Mouse (Mus musculus) ES-Bruce4 (cell line): Measurements from ENCODE around the gene Gm12258. TPM values are rescaled to one million over a fixed set of nuclear protein-coding genes. Genes with fewer than 3 reads are reported as not detected.
"Not testable (repeated sequence)": the region's sequence is repeated elsewhere in the genome, so short reads cannot be mapped to it uniquely, and the experiment has no call there.

Source experiments
- H3K27ac ChIP-seq: 2 replicates; pipeline ENCODE4 v1.5.1; 2012; ENCODE audit warnings: low read length, inconsistent platforms; ENCODE audit not compliant: insufficient read depth
- H3K27me3 ChIP-seq: 2 replicates; pipeline ENCODE4 v1.6.1; 2012; ENCODE audit warnings: mild to moderate bottlenecking, low read length, inconsistent platforms; ENCODE audit not compliant: control insufficient read depth, poor library complexity, insufficient read depth, severe bottlenecking
- H3K36me3 ChIP-seq: 2 replicates; pipeline ENCODE4 v1.6.1; 2012; ENCODE audit warnings: inconsistent platforms, mild to moderate bottlenecking, low read length, moderate library complexity; ENCODE audit not compliant: control insufficient read depth, poor library complexity, insufficient read depth, severe bottlenecking
- H3K4me1 ChIP-seq: one replicate; pipeline ENCODE4 v1.8.1; 2011; ENCODE audit warnings: low read length; ENCODE audit not compliant: control insufficient read depth, insufficient read depth
- H3K4me3 ChIP-seq: 2 replicates; pipeline ENCODE4 v1.5.1; 2011; ENCODE audit warnings: low read depth, mild to moderate bottlenecking, low read length
- H3K9ac ChIP-seq: 2 replicates; pipeline ENCODE4 v1.6.1; 2012; ENCODE audit warnings: low read depth, mild to moderate bottlenecking, inconsistent platforms; ENCODE audit not compliant: poor library complexity, severe bottlenecking
- H3K9me3 ChIP-seq: replicated peaks from 2 replicates; pipeline ENCODE4 v1.6.1; 2012; ENCODE audit warnings: mild to moderate bottlenecking, low read length, inconsistent platforms; ENCODE audit not compliant: control insufficient read depth, poor library complexity, insufficient read depth, severe bottlenecking
- CTCF ChIP-seq: IDR thresholded peaks from one replicate; pipeline ENCODE4 v1.8.1; 2011; ENCODE audit warnings: low read depth, low read length
- EP300 ChIP-seq: IDR thresholded peaks from 2 replicates; pipeline ENCODE4 v1.6.1; 2011; ENCODE audit warnings: low read depth, low read length; ENCODE audit not compliant: insufficient read depth
- POLR2A ChIP-seq: IDR thresholded peaks from one replicate; pipeline ENCODE4 v1.8.1; 2011; ENCODE audit warnings: low read length; ENCODE audit not compliant: insufficient read depth
- polyA plus RNA-seq: library from polyadenylated mRNA; stranded (reverse); fragments of >200 nt; gene quantifications from 2 replicates; pipeline ENCODE4 v1.2.4, GENCODE M21; 2011; ENCODE audit warnings: low read depth; ENCODE audit not compliant: missing spikeins, insufficient read depth, insufficient read length

Gm12258 gene
- 3.2 and 5.2 TPM in 2 replicates for polyA plus RNA-seq

GRCm38 (mm10) chr11:58846919-58847461 is at the start of gene Gm12258:
TSS of gene Gm12258 (plus strand) at chr11:58847158.
- no peaks in the 10 kb centered on the region for H3K36me3 ChIP-seq
- H3K27ac ChIP-seq: no peak within 1 kb of the TSS
- no peaks in the 10 kb centered on the region; the same call in 1 of the 2 replicates for H3K27me3 ChIP-seq
- H3K9me3 ChIP-seq: no peaks in the 10 kb centered on the region
- no peaks in the 10 kb centered on the region for H3K4me1 ChIP-seq
- TF ChIP-seq EP300 (no peak), CTCF (no peak), POLR2A (no peak)
- peak within 1 kb of the TSS; percentile 72 for H3K9ac ChIP-seq
- H3K4me3 ChIP-seq: peak within 1 kb of the TSS; percentile 95

GRCm38 (mm10) chr11:58799747-58800146 is 47.2 kb upstream of the Gm12258 start:
- Histone ChIP-seq H3K4me3 (no peak overlapping the region), H3K9me3 (no peaks in the 10 kb centered on the region), H3K36me3 (no peaks in the 10 kb centered on the region), H3K27me3 (no peaks in the 10 kb centered on the region; the same call in 1 of the 2 replicates), H3K27ac (no peak overlapping the region), H3K4me1 (no peaks in the 10 kb centered on the region), H3K9ac (no peak overlapping the region)
- TF ChIP-seq EP300: no peak
- no peak for TF ChIP-seq POLR2A

- H3K9ac ChIP-seq: no peak within 1 kb of the TSS
- H3K9me3 ChIP-seq: no peaks in the 10 kb centered on the region
- no peaks in the 10 kb centered on the region for H3K4me1 ChIP-seq
- H3K27ac ChIP-seq: no peak within 1 kb of the TSS
- H3K27me3 ChIP-seq: no peaks in the 10 kb centered on the region
- TF ChIP-seq EP300 (no peak), CTCF (no peak), POLR2A (no peak)
- H3K36me3 ChIP-seq: no peaks in the 10 kb centered on the region
- H3K4me3 ChIP-seq: 0 out of 2 replicates have a peak within 1 kb of the TSS, but pooled peaks have one; percentile 0
These were observed 45.3 kb upstream of the Gm12258 start, which contains the start of gene Fam183b for GRCm38 (mm10) chr11:58801558-58802228. TSS of gene Fam183b (minus strand) at chr11:58801960.

GRCm38 (mm10) chr11:58803871-58804270 is 43.1 kb upstream of the Gm12258 start:
- Histone ChIP-seq H3K36me3 (no peaks in the 10 kb centered on the region), H3K9me3 (no peaks in the 10 kb centered on the region; the same call in 1 of the 2 replicates), H3K4me3 (no peak overlapping the region), H3K9ac (no peak overlapping the region), H3K27me3 (no peaks in the 10 kb centered on the region), H3K4me1 (no peaks in the 10 kb centered on the region), H3K27ac (no peak overlapping the region)
- no peak for TF ChIP-seq EP300
- TF ChIP-seq CTCF: no peak
- TF ChIP-seq POLR2A: no peak

DNA sequence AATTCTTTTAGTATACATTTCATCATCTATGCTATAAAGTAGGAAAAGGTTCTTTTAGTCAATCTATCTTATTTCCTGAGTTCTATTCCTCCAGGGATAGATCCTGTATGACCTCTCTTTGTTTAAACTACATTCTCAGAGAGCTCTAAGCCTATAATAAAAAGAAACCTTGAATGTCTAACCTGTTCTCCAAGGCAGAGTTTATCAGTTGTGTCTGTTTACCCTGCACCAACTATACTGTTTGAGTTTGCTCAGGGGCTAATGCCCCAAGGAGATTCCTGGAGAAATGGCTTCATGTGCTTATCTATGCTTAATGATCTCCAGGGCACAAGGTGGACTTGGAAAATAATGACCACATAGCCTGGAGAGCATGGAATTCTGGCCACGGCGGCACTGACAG is 42.6 kb upstream of the Gm12258 start:
- Histone ChIP-seq H3K4me3 (no peak overlapping the region), H3K27ac (no peak overlapping the region), H3K9ac (no peak overlapping the region), H3K27me3 (no peaks in the 10 kb centered on the region), H3K9me3 (no peaks in the 10 kb centered on the region; the same call in 1 of the 2 replicates), H3K4me1 (no peaks in the 10 kb centered on the region), H3K36me3 (no peaks in the 10 kb centered on the region)
- TF ChIP-seq CTCF (no peak), EP300 (no peak), POLR2A (no peak)

DNA sequence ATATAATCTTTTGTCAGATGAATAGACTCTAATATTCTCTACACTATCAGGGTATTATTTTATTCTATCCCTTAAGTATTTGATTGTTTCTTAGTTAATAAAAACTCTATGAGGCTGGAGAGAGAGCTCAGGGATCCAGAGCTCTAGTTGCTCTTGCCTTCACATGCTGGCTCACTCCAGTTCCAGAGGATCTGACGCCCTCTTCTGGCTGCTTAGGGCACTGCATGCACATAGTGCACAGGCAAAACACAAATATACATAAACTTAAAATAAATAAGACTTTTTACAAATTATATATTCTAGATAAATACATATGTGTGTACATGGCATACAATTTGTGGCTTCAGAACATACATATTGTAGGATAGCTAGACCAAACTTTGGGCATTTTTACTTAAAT is 35.0 kb upstream of the Gm12258 start:
- Histone ChIP-seq H3K9ac (no peak overlapping the region), H3K27me3 (no peaks in the 10 kb centered on the region), H3K27ac (no peak overlapping the region), H3K4me3 (no peak overlapping the region), H3K9me3 (no peaks in the 10 kb centered on the region; the same call in 1 of the 2 replicates), H3K4me1 (no peaks in the 10 kb centered on the region), H3K36me3 (no peaks in the 10 kb centered on the region)
- TF ChIP-seq CTCF: peak; percentile 69
- TF ChIP-seq POLR2A: no peak
- no peak for TF ChIP-seq EP300

- H3K4me1 ChIP-seq, H3K4me3 ChIP-seq, H3K9ac ChIP-seq, H3K36me3 ChIP-seq, H3K27me3 ChIP-seq, H3K27ac ChIP-seq, H3K9me3 ChIP-seq: not testable (repeated sequence)
These were observed 32.3 kb upstream of the Gm12258 start, which contains the start of gene Olfr313 for GRCm38 (mm10) chr11:58814700-58815099. TSS of gene Olfr313 (plus strand) at chr11:58815000.
